Mouse (Mus musculus): ENCODE data around the gene Olfr968. TPM values are rescaled to one million over a fixed set of nuclear protein-coding genes. Genes with fewer than 3 reads are reported as not detected.

Gene Olfr968
- not detected for total RNA-seq (2021)
- long read RNA-seq, experiment 1 = 0 reads
- long read RNA-seq, experiment 2 = 0 reads

- Histone ChIP-seq H3K4me3 (no peak within 1 kb of the TSS), H3K27ac (no peak within 1 kb of the TSS)
- DNase-seq = no peak
- no peak for TF ChIP-seq CTCF (IDR thresholded peaks at IDR 0.05)
- intact Hi-C loops (cut with DNase I) = no loop called here
These were observed at the start of gene Olfr968 for GRCm38 (mm10) chr9:39783153-39783552. Olfr968 (minus strand) TSS chr9:39783253.

- no peak for DNase-seq
- intact Hi-C loops (cut with DNase I) = no loop called here
- no peak for TF ChIP-seq CTCF (IDR thresholded peaks at IDR 0.05)
- H3K27ac ChIP-seq = no peak within 1 kb of the TSS
- no peak within 1 kb of the TSS for H3K4me3 ChIP-seq
These were observed 25.5 kb upstream of the Olfr968 start, which contains the start of gene Olfr970 for GRCm38 (mm10) chr9:39808560-39808959. Olfr970 (plus strand) TSS chr9:39808860.

GRCm38 (mm10) chr9:39790558-39790957 lies 7.5 kb upstream of the Olfr968 start, which contains the start of gene Olfr969:
Olfr969 (plus strand) TSS chr9:39790945.
- Histone ChIP-seq H3K4me3 (no peak within 1 kb of the TSS), H3K27ac (no peak within 1 kb of the TSS)
- intact Hi-C loops (cut with DNase I) = no loop called here
- no peak for TF ChIP-seq CTCF (IDR thresholded peaks at IDR 0.05)
- DNase-seq = no peak

- DNase-seq = no peak
- intact Hi-C loops (cut with DNase I) = no loop called here
- no peak for TF ChIP-seq CTCF (IDR thresholded peaks at IDR 0.05)
- Histone ChIP-seq H3K27ac (no peak overlapping the region), H3K4me3 (no peak overlapping the region)
These were observed 36.6 kb downstream of the Olfr968 start for GRCm38 (mm10) chr9:39746428-39746827.

- Histone ChIP-seq H3K4me3 (no peak within 1 kb of the TSS), H3K27ac (no peak within 1 kb of the TSS)
- TF ChIP-seq CTCF (IDR thresholded peaks at IDR 0.05) = no peak
- no peak for DNase-seq
- intact Hi-C loops (cut with DNase I) = no loop called here
These were observed 37.1 kb downstream of the Olfr968 start, which contains the start of gene Olfr967 for GRCm38 (mm10) chr9:39745949-39746348. Olfr967 (plus strand) TSS chr9:39746249.

- TF ChIP-seq CTCF (IDR thresholded peaks at IDR 0.05) = no peak
- no peak overlapping the region for H3K4me3 ChIP-seq
- intact Hi-C loops (cut with DNase I) = no loop called here
- no peak for DNase-seq
- no peak overlapping the region for H3K27ac ChIP-seq
These were observed 42.3 kb downstream of the Olfr968 start for GRCm38 (mm10) chr9:39740741-39741140.

GRCm38 (mm10) chr9:39730678-39731077 lies 52.4 kb downstream of the Olfr968 start, which contains the start of gene Olfr150:
Olfr150 (plus strand) TSS chr9:39730978.
- DNase-seq = no peak
- TF ChIP-seq CTCF (IDR thresholded peaks at IDR 0.05) = no peak
- intact Hi-C loops (cut with DNase I) = no loop called here
- Histone ChIP-seq H3K4me3 (no peak within 1 kb of the TSS), H3K27ac (no peak within 1 kb of the TSS)

Other genes starting within 250 kb of the Olfr968 start
- gene Olfr958, start 229.2 kb downstream of the Olfr968 start, total RNA-seq (2021) = not detected
- gene Olfr959, start 207.7 kb downstream of the Olfr968 start, total RNA-seq (2021) = not detected
- gene AW551984, start 178.8 kb downstream of the Olfr968 start, total RNA-seq (2021) = under 1 TPM; 0.26 to 0.67 TPM
- gene Olfr148, start 172.6 kb downstream of the Olfr968 start, total RNA-seq (2021) = not detected
- gene Olfr960, start 161.9 kb downstream of the Olfr968 start, total RNA-seq (2021) = not detected
- not detected for gene Olfr961, start 138.2 kb downstream of the Olfr968 start, total RNA-seq (2021)
- gene Olfr963, start 116.0 kb downstream of the Olfr968 start, total RNA-seq (2021) = not detected
- not detected for gene Olfr149, start 76.1 kb downstream of the Olfr968 start, total RNA-seq (2021)
- not detected for gene Olfr965, start 71.9 kb downstream of the Olfr968 start, total RNA-seq (2021)
- gene Olfr150, start 52.3 kb downstream of the Olfr968 start, total RNA-seq (2021) = not detected
- not detected for gene Olfr967, start 37.0 kb downstream of the Olfr968 start, total RNA-seq (2021)
- gene Olfr969, start 7.7 kb upstream of the Olfr968 start, total RNA-seq (2021) = not detected
- gene Olfr970, start 25.6 kb upstream of the Olfr968 start, total RNA-seq (2021) = not detected
- not detected for gene Olfr971, start 53.6 kb upstream of the Olfr968 start, total RNA-seq (2021)
- not detected for gene Olfr972, start 83.2 kb upstream of the Olfr968 start, total RNA-seq (2021)
- gene Olfr229, start 124.1 kb upstream of the Olfr968 start, total RNA-seq (2021) = not detected
- gene Olfr974, start 154.2 kb upstream of the Olfr968 start, total RNA-seq (2021) = not detected
- gene Olfr975, start 168.8 kb upstream of the Olfr968 start, total RNA-seq (2021) = not detected
- gene Olfr976, start 177.9 kb upstream of the Olfr968 start, total RNA-seq (2021) = not detected
- gene Olfr978, start 208.9 kb upstream of the Olfr968 start, total RNA-seq (2021) = not detected
- gene Olfr979, start 220.2 kb upstream of the Olfr968 start, total RNA-seq (2021) = not detected
- gene Olfr980, start 226.3 kb upstream of the Olfr968 start, total RNA-seq (2021) = not detected
- gene Olfr981, start 238.2 kb upstream of the Olfr968 start, total RNA-seq (2021) = not detected

All from gastrocnemius, adult 2 months (tissue).